Mouse (Mus musculus): Measurements from ENCODE around the gene Adat3. TPM values are rescaled to one million over a fixed set of nuclear protein-coding genes. Genes with fewer than 3 reads are reported as not detected.
"Not testable (repeated sequence)": the region's sequence is repeated elsewhere in the genome, so short reads cannot be mapped to it uniquely, and the experiment has no call there.

Gene Adat3
- total RNA-seq, 2 experiments from 2014 or later, result 0.48 to 0.89 TPM

- peak overlapping the region; percentile 90 for H3K27ac ChIP-seq
Observed at GRCm38 (mm10) chr10:80584045-80584488, 18.6 kb upstream of the Adat3 start.

GRCm38 (mm10) chr10:80584642-80585552, 17.8 kb upstream of the Adat3 start:
- TF ChIP-seq CTCF (IDR thresholded peaks at IDR 0.05), result no peak
- Histone ChIP-seq H3K4me3 (peak overlapping the region; percentile 94), H3K27ac (peak overlapping the region; percentile 90)
- DNase-seq, result no peak
- intact Hi-C loops (cut with DNase I), result no loop called here

More at GRCm38 (mm10) chr10:80584045-80584488, 18.6 kb upstream of the Adat3 start:
- no peak for TF ChIP-seq CTCF (IDR thresholded peaks at IDR 0.05)
- DNase-seq, result peak; percentile 51
- intact Hi-C loops (cut with DNase I), result no loop called here
- peak overlapping the region; percentile 94 for H3K4me3 ChIP-seq

- no peak for DNase-seq
- peak overlapping the region; percentile 94 for H3K4me3 ChIP-seq
- intact Hi-C loops (cut with DNase I), result no loop called here
- no peak for TF ChIP-seq CTCF (IDR thresholded peaks at IDR 0.05)
- H3K27ac ChIP-seq, result peak overlapping the region; percentile 90
Observed at GRCm38 (mm10) chr10:80585581-80585980, 17.1 kb upstream of the Adat3 start.

- Histone ChIP-seq H3K4me3 (peak overlapping the region; percentile 94), H3K27ac (peak overlapping the region; percentile 90)
- DNase-seq, result no peak
- intact Hi-C loops (cut with DNase I), result no loop called here
- TF ChIP-seq CTCF (IDR thresholded peaks at IDR 0.05), result no peak
Observed at GRCm38 (mm10) chr10:80586407-80587304, 16.0 kb upstream of the Adat3 start.

- H3K27ac ChIP-seq, result peak overlapping the region; percentile 90
- H3K4me3 ChIP-seq, result peak overlapping the region; percentile 94
- intact Hi-C loops (cut with DNase I), result no loop called here
- TF ChIP-seq CTCF (IDR thresholded peaks at IDR 0.05), result no peak
- no peak for DNase-seq
Observed at GRCm38 (mm10) chr10:80587305-80587657, 15.4 kb upstream of the Adat3 start.

GRCm38 (mm10) chr10:80589127-80589878, 13.4 kb upstream of the Adat3 start:
- DNase-seq, result no peak
- no peak for TF ChIP-seq CTCF (IDR thresholded peaks at IDR 0.05)
- intact Hi-C loops (cut with DNase I), result no loop called here
- Histone ChIP-seq H3K4me3 (peak overlapping the region; percentile 94), H3K27ac (peak overlapping the region; percentile 90)

- H3K27ac ChIP-seq, result peak within 1 kb of the TSS; percentile 90
- TF ChIP-seq CTCF (IDR thresholded peaks at IDR 0.05), result no peak
- H3K4me3 ChIP-seq, result peak within 1 kb of the TSS; percentile 94
- peak; percentile 97 for DNase-seq
- intact Hi-C loops (cut with DNase I), result no loop called here
Observed at GRCm38 (mm10) chr10:80589879-80590854, 12.5 kb upstream of the Adat3 start, which contains the start of gene Abhd17a. Abhd17a (minus strand) TSS chr10:80590341.

GRCm38 (mm10) chr10:80596318-80596717, 6.4 kb upstream of the Adat3 start:
- TF ChIP-seq CTCF (IDR thresholded peaks at IDR 0.05), result no peak

GRCm38 (mm10) chr10:80603364-80603763, 684 bp downstream of the Adat3 start:
- TF ChIP-seq CTCF (IDR thresholded peaks at IDR 0.05), result no peak
- Histone ChIP-seq H3K27ac (peak overlapping the region; percentile 94), H3K4me3 (peak overlapping the region; percentile 96)
- DNase-seq, result no peak
- intact Hi-C loops (cut with DNase I), result no loop called here

More at GRCm38 (mm10) chr10:80596318-80596717, 6.4 kb upstream of the Adat3 start:
- Histone ChIP-seq H3K4me3 (no peak overlapping the region), H3K27ac (no peak overlapping the region)
- DNase-seq, result no peak
- intact Hi-C loops (cut with DNase I), result no loop called here

GRCm38 (mm10) chr10:80604001-80604509, 1.4 kb downstream of the Adat3 start:
- Histone ChIP-seq H3K27ac (peak overlapping the region; percentile 94), H3K4me3 (peak overlapping the region; percentile 96)
- no peak for TF ChIP-seq CTCF (IDR thresholded peaks at IDR 0.05)
- no peak for DNase-seq
- intact Hi-C loops (cut with DNase I), result no loop called here

GRCm38 (mm10) chr10:80604988-80605387, 2.3 kb downstream of the Adat3 start:
- intact Hi-C loops (cut with DNase I), result no loop called here
- no peak for TF ChIP-seq CTCF (IDR thresholded peaks at IDR 0.05)
- H3K4me3 ChIP-seq, result no peak overlapping the region
- no peak for DNase-seq
- H3K27ac ChIP-seq, result no peak overlapping the region

GRCm38 (mm10) chr10:80605721-80606120, 3.0 kb downstream of the Adat3 start, which contains the start of gene Gm49322:
Gm49322 (plus strand) TSS chr10:80606021.
- H3K27ac ChIP-seq; H3K4me3 ChIP-seq; DNase-seq; intact Hi-C loops (cut with DNase I): not testable (repeated sequence)

Measured in gastrocnemius, adult 2 months (tissue).